Mouse (Mus musculus): ENCODE measurements around the gene CN725425. TPM values are rescaled to one million over a fixed set of nuclear protein-coding genes. Genes with fewer than 3 reads are reported as not detected.

Gene CN725425
- polyA plus RNA-seq, 1 experiment from 2014 or later = not detected

DNA sequence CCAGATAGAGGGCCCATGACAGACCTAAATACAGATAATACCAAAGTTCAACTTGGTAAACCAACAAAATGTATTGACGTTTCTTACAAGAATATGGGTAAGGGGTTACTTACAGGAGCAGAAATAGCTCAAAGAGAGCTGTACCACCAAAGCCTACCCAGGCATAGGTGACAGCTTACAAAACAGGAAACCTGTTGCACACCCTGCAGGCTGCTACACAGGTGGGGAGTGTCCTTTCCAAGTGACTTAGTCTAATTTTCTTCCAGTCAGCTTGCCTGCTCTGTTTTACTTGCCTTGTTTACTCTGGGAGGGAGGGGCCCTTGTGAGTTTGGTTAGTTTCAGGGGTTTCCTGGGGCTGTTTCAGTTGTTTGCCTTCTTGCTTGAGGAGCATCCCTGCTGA is 1.5 kb downstream of the CN725425 start:
- no peak overlapping the region for H3K4me3 ChIP-seq (replicated peaks; ENCODE audit: low read length)
- H3K36me3 ChIP-seq (replicated peaks; ENCODE audit: control insufficient read depth, insufficient read depth) = no peaks in the 10 kb centered on the region
- 88% methylated on average over 1 of the region's 1 CpGs for WGBS
- H3K9ac ChIP-seq = no peak overlapping the region
- no peaks in the 10 kb centered on the region for H3K9me3 ChIP-seq (ENCODE audit: control insufficient read depth, low read length)
- H3K4me1 ChIP-seq (replicated peaks; ENCODE audit: control insufficient read depth, insufficient read depth, low read length) = no peaks in the 10 kb centered on the region
- H3K4me2 ChIP-seq (replicated peaks) = no peak overlapping the region
- H3K27ac ChIP-seq = no peak overlapping the region
- no peaks in the 10 kb centered on the region for H3K27me3 ChIP-seq (ENCODE audit: control insufficient read depth, insufficient read depth, low read length)
- ATAC-seq (ENCODE audit: low FRiP score) (no peak), DNase-seq (ENCODE audit: low spot score) (no peak)

DNA sequence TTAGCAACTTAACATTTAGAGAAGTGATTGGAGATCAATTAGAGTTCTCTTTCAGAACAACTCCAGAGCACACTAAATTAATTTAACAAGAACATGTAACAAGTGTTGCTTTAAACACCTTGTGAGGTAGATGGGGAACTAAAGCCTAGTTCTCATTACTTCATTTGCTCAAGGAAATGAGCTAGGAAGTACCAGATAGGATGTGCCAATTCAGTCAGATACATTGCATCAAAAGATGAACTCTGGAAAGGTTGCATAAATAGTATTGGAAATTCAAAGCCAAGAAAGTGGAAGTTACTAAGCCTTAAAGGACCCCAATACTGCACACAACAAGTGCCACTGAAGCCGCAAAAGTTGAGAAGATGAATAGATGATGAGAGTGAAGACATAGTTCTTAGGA is 3.2 kb downstream of the CN725425 start:
- Histone ChIP-seq H3K4me2 (replicated peaks) (no peak overlapping the region), H3K36me3 (replicated peaks; ENCODE audit: control insufficient read depth, insufficient read depth) (no peaks in the 10 kb centered on the region), H3K9me3 (ENCODE audit: control insufficient read depth, low read length) (no peaks in the 10 kb centered on the region), H3K27me3 (ENCODE audit: control insufficient read depth, insufficient read depth, low read length) (no peaks in the 10 kb centered on the region), H3K9ac (no peak overlapping the region), H3K4me3 (replicated peaks; ENCODE audit: low read length) (no peak overlapping the region), H3K4me1 (replicated peaks; ENCODE audit: control insufficient read depth, insufficient read depth, low read length) (no peaks in the 10 kb centered on the region), H3K27ac (no peak overlapping the region)
- 85% methylated on average over 1 of the region's 1 CpGs for WGBS
- DNase-seq (ENCODE audit: low spot score) = no peak
- ATAC-seq (ENCODE audit: low FRiP score) = no peak

DNA sequence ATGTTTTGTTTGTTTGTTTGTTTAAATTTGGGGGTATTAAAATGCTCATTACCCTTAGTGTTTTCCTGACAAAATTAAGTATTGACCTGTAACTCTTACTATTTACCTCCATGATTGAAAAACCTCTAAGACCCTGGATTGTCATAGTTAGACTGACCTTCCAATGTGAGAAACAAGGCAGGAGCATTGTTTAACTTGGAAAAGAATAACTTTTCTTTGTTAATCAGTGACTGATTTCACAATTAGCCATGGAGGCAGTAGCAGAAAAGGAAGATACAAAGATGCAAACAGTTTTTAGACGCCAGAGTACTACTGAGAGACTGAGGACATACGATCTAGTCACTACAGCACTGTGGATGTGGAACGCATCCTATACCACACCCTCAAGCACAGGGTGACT is 4.2 kb downstream of the CN725425 start:
- 80% methylated on average over 3 of the region's 3 CpGs for WGBS
- Histone ChIP-seq H3K4me3 (replicated peaks; ENCODE audit: low read length) (no peak overlapping the region), H3K4me2 (replicated peaks) (no peak overlapping the region), H3K9ac (no peak overlapping the region), H3K4me1 (replicated peaks; ENCODE audit: control insufficient read depth, insufficient read depth, low read length) (no peaks in the 10 kb centered on the region), H3K27me3 (ENCODE audit: control insufficient read depth, insufficient read depth, low read length) (no peaks in the 10 kb centered on the region), H3K27ac (no peak overlapping the region), H3K36me3 (replicated peaks; ENCODE audit: control insufficient read depth, insufficient read depth) (no peaks in the 10 kb centered on the region), H3K9me3 (ENCODE audit: control insufficient read depth, low read length) (no peaks in the 10 kb centered on the region)
- ATAC-seq (ENCODE audit: low FRiP score) (no peak), DNase-seq (ENCODE audit: low spot score) (no peak)

- no peaks in the 10 kb centered on the region for H3K4me1 ChIP-seq (replicated peaks; ENCODE audit: control insufficient read depth, insufficient read depth, low read length)
- no peak overlapping the region for H3K27ac ChIP-seq
- H3K9ac ChIP-seq = no peak overlapping the region
- no peak overlapping the region for H3K4me3 ChIP-seq (replicated peaks; ENCODE audit: low read length)
- no peaks in the 10 kb centered on the region for H3K27me3 ChIP-seq (ENCODE audit: control insufficient read depth, insufficient read depth, low read length)
- H3K9me3 ChIP-seq (ENCODE audit: control insufficient read depth, low read length) = no peaks in the 10 kb centered on the region
- no peak overlapping the region for H3K4me2 ChIP-seq (replicated peaks)
- no peaks in the 10 kb centered on the region for H3K36me3 ChIP-seq (replicated peaks; ENCODE audit: control insufficient read depth, insufficient read depth)
- WGBS = 93% methylated on average over 5 of the region's 5 CpGs
- DNase-seq (ENCODE audit: low spot score) = no peak
- no peak for ATAC-seq (ENCODE audit: low FRiP score)
Measured at GRCm38 (mm10) chr15:91206518-91206917, 7.2 kb downstream of the CN725425 start.

DNA sequence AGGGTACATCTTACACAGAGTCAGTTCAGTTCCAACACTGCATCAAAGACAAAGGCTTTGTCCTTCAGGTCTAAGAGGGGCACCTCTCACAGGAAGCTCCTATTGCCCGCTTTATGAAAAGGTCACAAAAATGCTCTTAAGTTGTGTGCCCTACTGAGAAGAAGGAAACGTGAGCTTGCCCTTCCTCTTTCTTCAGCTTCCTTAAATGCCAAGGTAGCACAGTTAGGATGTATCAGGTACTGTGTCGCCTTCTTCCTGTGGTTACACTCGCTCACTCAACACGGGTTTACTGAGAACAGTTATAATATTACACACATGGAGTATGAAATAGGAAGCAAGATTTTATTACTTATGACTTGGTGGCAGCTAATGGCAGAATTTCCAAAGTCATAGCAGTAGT is 38.0 kb downstream of the CN725425 start:
- Histone ChIP-seq H3K4me1 (replicated peaks; ENCODE audit: control insufficient read depth, insufficient read depth, low read length) (no peaks in the 10 kb centered on the region), H3K4me3 (replicated peaks; ENCODE audit: low read length) (no peak overlapping the region), H3K9ac (no peak overlapping the region), H3K36me3 (replicated peaks; ENCODE audit: control insufficient read depth, insufficient read depth) (no peaks in the 10 kb centered on the region), H3K27ac (no peak overlapping the region), H3K9me3 (ENCODE audit: control insufficient read depth, low read length) (no peaks in the 10 kb centered on the region), H3K4me2 (replicated peaks) (no peak overlapping the region), H3K27me3 (ENCODE audit: control insufficient read depth, insufficient read depth, low read length) (no peaks in the 10 kb centered on the region)
- DNase-seq (ENCODE audit: low spot score) (no peak), ATAC-seq (ENCODE audit: low FRiP score) (no peak)
- WGBS = 86% methylated on average over 5 of the region's 5 CpGs

GRCm38 (mm10) chr15:91240683-91241335 is 41.5 kb downstream of the CN725425 start:
- Histone ChIP-seq H3K36me3 (replicated peaks; ENCODE audit: control insufficient read depth, insufficient read depth) (no peaks in the 10 kb centered on the region), H3K4me3 (replicated peaks; ENCODE audit: low read length) (no peak overlapping the region), H3K4me2 (replicated peaks) (no peak overlapping the region), H3K27ac (no peak overlapping the region), H3K9me3 (ENCODE audit: control insufficient read depth, low read length) (no peaks in the 10 kb centered on the region), H3K9ac (no peak overlapping the region), H3K4me1 (replicated peaks; ENCODE audit: control insufficient read depth, insufficient read depth, low read length) (no peaks in the 10 kb centered on the region), H3K27me3 (ENCODE audit: control insufficient read depth, insufficient read depth, low read length) (no peaks in the 10 kb centered on the region)
- no peak for DNase-seq (ENCODE audit: low spot score)
- ATAC-seq (ENCODE audit: low FRiP score) = no peak
- 90% methylated on average over 3 of the region's 3 CpGs for WGBS

GRCm38 (mm10) chr15:91250815-91251214 is 51.5 kb downstream of the CN725425 start:
- no peak overlapping the region for H3K9ac ChIP-seq
- no peaks in the 10 kb centered on the region for H3K36me3 ChIP-seq (replicated peaks; ENCODE audit: control insufficient read depth, insufficient read depth)
- H3K27me3 ChIP-seq (ENCODE audit: control insufficient read depth, insufficient read depth, low read length) = no peaks in the 10 kb centered on the region
- ATAC-seq (ENCODE audit: low FRiP score) (no peak), DNase-seq (ENCODE audit: low spot score) (no peak)
- no peaks in the 10 kb centered on the region for H3K4me1 ChIP-seq (replicated peaks; ENCODE audit: control insufficient read depth, insufficient read depth, low read length)
- WGBS = 67% methylated on average over 6 of the region's 6 CpGs
- no peak overlapping the region for H3K4me3 ChIP-seq (replicated peaks; ENCODE audit: low read length)
- no peak overlapping the region for H3K27ac ChIP-seq
- H3K4me2 ChIP-seq (replicated peaks) = no peak overlapping the region
- H3K9me3 ChIP-seq (ENCODE audit: control insufficient read depth, low read length) = no peaks in the 10 kb centered on the region

DNA sequence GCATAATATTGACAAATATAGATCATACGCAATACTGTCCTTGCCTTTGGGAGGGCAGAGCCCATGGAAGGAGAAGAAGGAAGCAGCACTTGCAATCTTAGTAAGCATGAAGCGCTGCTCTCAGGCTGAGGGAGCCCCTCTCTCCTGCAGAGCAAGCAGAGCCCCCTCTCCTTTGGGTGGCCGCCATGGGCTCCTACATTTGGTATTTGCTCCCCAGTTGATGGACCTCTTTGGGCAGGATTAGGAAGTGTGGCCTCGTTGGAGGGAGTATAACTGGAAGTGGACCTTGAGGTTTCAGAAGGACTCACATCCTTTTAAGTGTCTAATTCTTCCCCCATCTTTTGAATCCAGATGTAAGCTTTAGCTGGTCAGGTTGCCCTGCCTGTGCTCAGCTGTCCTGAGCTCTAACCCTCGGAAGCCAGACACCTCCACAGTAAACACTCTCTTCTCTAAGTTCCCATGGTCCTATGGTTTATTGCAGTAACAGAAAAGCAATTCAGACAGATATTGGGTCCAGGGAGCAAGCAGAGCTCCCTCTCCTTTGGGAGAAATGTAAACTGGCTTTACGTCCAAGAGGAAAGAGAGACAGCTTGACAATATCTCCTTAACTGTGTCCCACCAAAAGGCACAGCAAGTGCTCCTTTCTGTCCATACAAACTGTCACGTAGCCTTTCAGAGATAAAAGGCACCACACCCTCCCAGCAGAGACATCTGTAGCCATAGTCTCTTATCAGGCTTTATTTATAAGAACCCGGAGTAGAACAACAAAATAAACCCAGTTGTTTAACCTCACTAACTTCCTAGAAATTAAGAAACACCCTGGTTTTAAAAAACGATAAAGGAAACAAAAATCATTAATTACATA is 52.5 kb downstream of the CN725425 start:
- H3K27ac ChIP-seq = no peak overlapping the region
- H3K4me2 ChIP-seq (replicated peaks) = no peak overlapping the region
- H3K4me3 ChIP-seq (replicated peaks; ENCODE audit: low read length) = no peak overlapping the region
- no peaks in the 10 kb centered on the region for H3K27me3 ChIP-seq (ENCODE audit: control insufficient read depth, insufficient read depth, low read length)
- H3K4me1 ChIP-seq (replicated peaks; ENCODE audit: control insufficient read depth, insufficient read depth, low read length) = no peaks in the 10 kb centered on the region
- ATAC-seq (ENCODE audit: low FRiP score) (no peak), DNase-seq (ENCODE audit: low spot score) (no peak)
- 77% methylated on average over 9 of the region's 9 CpGs for WGBS
- no peak overlapping the region for H3K9ac ChIP-seq
- H3K36me3 ChIP-seq (replicated peaks; ENCODE audit: control insufficient read depth, insufficient read depth) = no peaks in the 10 kb centered on the region
- H3K9me3 ChIP-seq (ENCODE audit: control insufficient read depth, low read length) = no peaks in the 10 kb centered on the region

GRCm38 (mm10) chr15:91252956-91253355 is 53.7 kb downstream of the CN725425 start:
- Histone ChIP-seq H3K4me1 (replicated peaks; ENCODE audit: control insufficient read depth, insufficient read depth, low read length) (no peaks in the 10 kb centered on the region), H3K4me3 (replicated peaks; ENCODE audit: low read length) (no peak overlapping the region), H3K4me2 (replicated peaks) (no peak overlapping the region), H3K27me3 (ENCODE audit: control insufficient read depth, insufficient read depth, low read length) (no peaks in the 10 kb centered on the region), H3K27ac (no peak overlapping the region), H3K36me3 (replicated peaks; ENCODE audit: control insufficient read depth, insufficient read depth) (no peaks in the 10 kb centered on the region), H3K9ac (no peak overlapping the region), H3K9me3 (ENCODE audit: control insufficient read depth, low read length) (no peaks in the 10 kb centered on the region)
- no peak for DNase-seq (ENCODE audit: low spot score)
- WGBS = 57% methylated on average over 8 of the region's 8 CpGs
- ATAC-seq (ENCODE audit: low FRiP score) = no peak
